Mouse (Mus musculus) left cerebral cortex, postnatal 4 days (tissue): ENCODE data around the gene Rhox2e. TPM values are rescaled to one million over a fixed set of nuclear protein-coding genes. Genes with fewer than 3 reads are reported as not detected.
"Not testable (repeated sequence)": the region's sequence is repeated elsewhere in the genome, so short reads cannot be mapped to it uniquely, and the experiment has no call there.

Experiments used
- DNase-seq: peaks from one replicate; pipeline ENCODE4 v3.0.0-alpha.2; 2022
- intact Hi-C: fragments of 180-260 bp; cut with DNase I; formaldehyde crosslinking; loops from one replicate; pipeline ENCODE4 v1.15.1; 2025
- total RNA-seq, 2 experiments: library from RNA; stranded (reverse); gene quantifications; 2 replicates each; pipeline ENCODE4 v1.2.3; 2021

Gene Rhox2e
- total RNA-seq: not detected

- intact Hi-C loops, DNase-seq: not testable (repeated sequence)
Observed at GRCm38 (mm10) chrX:37530152-37530551, at the start of gene Rhox2e. Gene Rhox2e (plus strand): TSS chrX:37530452.

DNA sequence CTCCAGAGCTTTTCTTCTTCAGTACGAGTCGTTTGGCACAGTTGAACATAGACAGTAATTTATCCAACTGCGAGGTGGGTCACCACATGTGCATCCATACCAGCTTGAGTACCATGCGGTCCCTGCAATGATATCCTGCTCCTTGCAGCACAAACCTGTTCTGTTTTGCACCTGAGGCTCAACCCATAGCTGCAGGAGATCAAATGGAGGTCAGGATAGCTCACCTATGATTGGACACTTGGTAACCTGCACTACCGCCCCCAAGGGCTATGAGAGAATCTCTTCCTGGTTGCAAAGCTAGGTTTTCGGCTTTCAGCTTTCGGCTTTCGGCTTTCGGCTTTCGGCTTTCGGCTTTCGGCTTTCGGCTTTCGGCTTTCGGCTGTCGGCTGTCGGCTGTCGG lies 16.2 kb upstream of the Rhox2e start, which contains the start of gene Rhox4d:
Gene Rhox4d, plus strand, starts transcription at position 301 of the 400 bp plus-strand sequence.
- DNase-seq, intact Hi-C loops: not testable (repeated sequence)

DNA sequence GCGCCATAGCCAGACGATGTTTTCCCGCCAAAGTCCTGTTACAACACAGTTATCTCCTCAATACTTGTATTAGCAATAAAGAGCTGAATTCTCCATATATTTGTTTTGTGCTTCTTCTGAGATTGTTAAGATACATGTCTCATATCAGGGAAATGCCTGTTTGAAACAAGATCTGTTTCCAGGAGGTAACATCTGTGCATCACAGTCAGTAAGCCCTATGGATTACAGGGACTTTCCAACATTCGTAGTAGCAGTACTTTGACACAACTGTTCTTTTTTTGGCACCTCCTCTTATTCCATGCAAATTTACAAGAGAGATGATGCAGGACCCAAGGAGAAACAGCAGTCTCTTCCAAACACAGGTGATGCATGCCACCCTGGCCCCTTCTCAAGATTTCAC lies 11.5 kb downstream of the Rhox2e start, which contains the start of gene Rhox3e:
Gene Rhox3e, plus strand, starts transcription at position 301 of the 400 bp plus-strand sequence.
- intact Hi-C loops, DNase-seq: not testable (repeated sequence)

GRCm38 (mm10) chrX:37557112-37557511 lies 26.9 kb downstream of the Rhox2e start, which contains the start of gene Rhox4e:
Gene Rhox4e (plus strand): TSS chrX:37557412.
- intact Hi-C loops, DNase-seq: not testable (repeated sequence)

DNA sequence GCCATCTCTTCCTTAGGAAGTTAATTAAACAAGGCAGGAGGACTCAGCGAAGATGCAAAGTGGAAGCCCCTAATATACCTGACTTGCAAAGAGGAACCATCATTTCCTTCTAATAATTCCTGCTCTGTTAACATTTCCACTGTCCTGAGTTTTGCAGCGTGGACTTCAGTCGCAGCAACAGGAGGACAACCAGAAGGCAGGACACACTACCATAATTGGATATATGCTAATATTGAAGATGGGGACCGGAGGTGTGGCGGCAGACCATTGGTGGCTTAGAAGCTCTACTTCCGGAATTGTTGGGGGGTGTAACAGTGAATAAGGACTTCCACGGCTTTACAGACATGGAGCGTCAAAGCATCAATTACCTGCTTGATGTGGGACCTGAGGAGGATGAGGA lies 40.9 kb downstream of the Rhox2e start, which contains the start of gene Rhox2f:
Gene Rhox2f, plus strand, starts transcription at position 301 of the 400 bp plus-strand sequence.
- intact Hi-C loops, DNase-seq: not testable (repeated sequence)

DNA sequence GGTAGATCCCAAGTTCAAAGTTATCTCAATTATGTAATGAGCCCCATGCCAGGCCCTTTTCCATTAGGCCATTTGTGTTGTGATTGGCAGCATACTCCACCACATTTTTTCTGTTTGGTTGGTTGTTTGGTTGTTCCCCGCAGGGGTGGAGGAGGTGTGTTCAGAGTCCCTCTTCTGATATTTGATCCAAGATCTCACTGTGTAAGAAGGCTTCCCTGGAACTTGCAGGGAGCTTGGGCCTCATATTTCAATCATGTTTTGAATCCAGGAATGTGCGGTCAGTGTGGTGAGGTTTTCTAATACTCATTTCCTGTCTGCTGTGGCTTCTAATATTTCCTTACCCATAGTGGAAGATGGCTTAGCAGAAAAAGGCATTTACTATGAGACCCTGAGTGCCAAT lies 42.4 kb downstream of the Rhox2e start:
- intact Hi-C loops: not testable (repeated sequence)

GRCm38 (mm10) chrX:37580692-37581091 lies 50.4 kb downstream of the Rhox2e start, which contains the start of gene Rhox3f:
Gene Rhox3f (plus strand): TSS chrX:37580992.
- intact Hi-C loops, DNase-seq: not testable (repeated sequence)

More for the DNA sequence above, 42.4 kb downstream of the Rhox2e start:
- DNase-seq: not testable (repeated sequence)

Other genes with a start within 250 kb of the Rhox2e start
- gene Rhox3a2, start 150.4 kb upstream of the Rhox2e start, total RNA-seq: not detected
- gene Rhox4a2, start 139.6 kb upstream of the Rhox2e start, total RNA-seq: not detected
- not detected for gene Rhox2b, start 118.4 kb upstream of the Rhox2e start, total RNA-seq
- gene Rhox4b, start 98.0 kb upstream of the Rhox2e start, total RNA-seq: not detected
- not detected for gene Rhox2c, start 76.8 kb upstream of the Rhox2e start, total RNA-seq
- not detected for gene Rhox3c, start 71.9 kb upstream of the Rhox2e start, total RNA-seq
- gene Rhox4c, start 50.1 kb upstream of the Rhox2e start, total RNA-seq: not detected
- not detected for gene Rhox2d, start 37.0 kb upstream of the Rhox2e start, total RNA-seq
- not detected for gene Rhox4d, start 16.1 kb upstream of the Rhox2e start, total RNA-seq
- not detected for gene Rhox3e, start 11.6 kb downstream of the Rhox2e start, total RNA-seq
- gene Rhox4e, start 27.0 kb downstream of the Rhox2e start, total RNA-seq: not detected
- not detected for gene Rhox2f, start 41.0 kb downstream of the Rhox2e start, total RNA-seq
- gene Rhox3f, start 50.5 kb downstream of the Rhox2e start, total RNA-seq: not detected
- not detected for gene Rhox4f, start 77.3 kb downstream of the Rhox2e start, total RNA-seq
- gene Rhox3g, start 98.2 kb downstream of the Rhox2e start, total RNA-seq: not detected
- not detected for gene Rhox2g, start 113.0 kb downstream of the Rhox2e start, total RNA-seq
- gene Rhox4g, start 120.9 kb downstream of the Rhox2e start, total RNA-seq: not detected
- not detected for gene Rhox3h, start 138.3 kb downstream of the Rhox2e start, total RNA-seq
- gene Rhox2h, start 142.8 kb downstream of the Rhox2e start, total RNA-seq: not detected